Mouse (Mus musculus): ENCODE data around the gene Tubb4a.

Tubb4a gene

GRCm38 (mm10) chr17:57102276-57102675, 14.7 kb upstream of the Tubb4a start:
- peak; percentile 76 for DNase-seq (ENCODE audit: low read depth, low spot score)

GRCm38 (mm10) chr17:57099629-57100325, 12.2 kb upstream of the Tubb4a start:
- no peak for DNase-seq (ENCODE audit: low read depth, low spot score)

- DNase-seq (ENCODE audit: low read depth, low spot score), result no peak
Observed at GRCm38 (mm10) chr17:57098321-57098720, 10.7 kb upstream of the Tubb4a start.

GRCm38 (mm10) chr17:57096623-57096920, 9.0 kb upstream of the Tubb4a start:
- peak; percentile 74 for DNase-seq (ENCODE audit: low read depth, low spot score)

GRCm38 (mm10) chr17:57095855-57096622, 8.5 kb upstream of the Tubb4a start:
- peak; percentile 39 for DNase-seq (ENCODE audit: low read depth, low spot score)

- peak; percentile 64 for DNase-seq (ENCODE audit: low read depth, low spot score)
Observed at GRCm38 (mm10) chr17:57094222-57094621, 6.6 kb upstream of the Tubb4a start.

GRCm38 (mm10) chr17:57085970-57086757, 1.4 kb downstream of the Tubb4a start:
- no peak for DNase-seq (ENCODE audit: low read depth, low spot score)

- DNase-seq (ENCODE audit: low read depth, low spot score), result no peak
Observed at GRCm38 (mm10) chr17:57082481-57082880, 5.1 kb downstream of the Tubb4a start.

- no peak for DNase-seq (ENCODE audit: low read depth, low spot score)
Observed at GRCm38 (mm10) chr17:57081234-57081842, 6.2 kb downstream of the Tubb4a start.

- no peak for DNase-seq (ENCODE audit: low read depth, low spot score)
Observed at GRCm38 (mm10) chr17:57079919-57080318, 7.7 kb downstream of the Tubb4a start.

- no peak for DNase-seq (ENCODE audit: low read depth, low spot score)
Observed at GRCm38 (mm10) chr17:57078336-57078735, 9.2 kb downstream of the Tubb4a start, which contains the start of gene Dennd1c. TSS of gene Dennd1c (minus strand) at chr17:57078514.

- DNase-seq (ENCODE audit: low read depth, low spot score), result no peak
Observed at GRCm38 (mm10) chr17:57076916-57077315, 10.7 kb downstream of the Tubb4a start.

- no peak for DNase-seq (ENCODE audit: low read depth, low spot score)
Observed at GRCm38 (mm10) chr17:57070699-57071098, 16.9 kb downstream of the Tubb4a start.

GRCm38 (mm10) chr17:57070272-57070671, 17.3 kb downstream of the Tubb4a start:
- DNase-seq (ENCODE audit: low read depth, low spot score), result no peak

- DNase-seq (ENCODE audit: low read depth, low spot score), result no peak
Observed at GRCm38 (mm10) chr17:57066908-57067307, 20.7 kb downstream of the Tubb4a start.

GRCm38 (mm10) chr17:57063031-57063430, 24.6 kb downstream of the Tubb4a start:
- no peak for DNase-seq (ENCODE audit: low read depth, low spot score)

- no peak for DNase-seq (ENCODE audit: low read depth, low spot score)
Observed at GRCm38 (mm10) chr17:57062548-57062947, 25.0 kb downstream of the Tubb4a start.

GRCm38 (mm10) chr17:57062011-57062521, 25.5 kb downstream of the Tubb4a start:
- no peak for DNase-seq (ENCODE audit: low read depth, low spot score)

GRCm38 (mm10) chr17:57061069-57061468, 26.5 kb downstream of the Tubb4a start:
- no peak for DNase-seq (ENCODE audit: low read depth, low spot score)

GRCm38 (mm10) chr17:57060231-57060801, 27.3 kb downstream of the Tubb4a start:
- peak; percentile 67 for DNase-seq (ENCODE audit: low read depth, low spot score)

- DNase-seq (ENCODE audit: low read depth, low spot score), result no peak
Observed at GRCm38 (mm10) chr17:57059486-57059977, 28.1 kb downstream of the Tubb4a start, which contains the start of gene Slc25a23. TSS of gene Slc25a23 (minus strand) at chr17:57059863.

Measured in 3T3-L1 (cell line).